Mouse (Mus musculus): ENCODE results near the gene Syngr4. TPM values are rescaled to one million over a fixed set of nuclear protein-coding genes. Genes with fewer than 3 reads are reported as not detected.

The Syngr4 gene
- total and polyA plus RNA-seq, 3 experiments = not detected

DNA sequence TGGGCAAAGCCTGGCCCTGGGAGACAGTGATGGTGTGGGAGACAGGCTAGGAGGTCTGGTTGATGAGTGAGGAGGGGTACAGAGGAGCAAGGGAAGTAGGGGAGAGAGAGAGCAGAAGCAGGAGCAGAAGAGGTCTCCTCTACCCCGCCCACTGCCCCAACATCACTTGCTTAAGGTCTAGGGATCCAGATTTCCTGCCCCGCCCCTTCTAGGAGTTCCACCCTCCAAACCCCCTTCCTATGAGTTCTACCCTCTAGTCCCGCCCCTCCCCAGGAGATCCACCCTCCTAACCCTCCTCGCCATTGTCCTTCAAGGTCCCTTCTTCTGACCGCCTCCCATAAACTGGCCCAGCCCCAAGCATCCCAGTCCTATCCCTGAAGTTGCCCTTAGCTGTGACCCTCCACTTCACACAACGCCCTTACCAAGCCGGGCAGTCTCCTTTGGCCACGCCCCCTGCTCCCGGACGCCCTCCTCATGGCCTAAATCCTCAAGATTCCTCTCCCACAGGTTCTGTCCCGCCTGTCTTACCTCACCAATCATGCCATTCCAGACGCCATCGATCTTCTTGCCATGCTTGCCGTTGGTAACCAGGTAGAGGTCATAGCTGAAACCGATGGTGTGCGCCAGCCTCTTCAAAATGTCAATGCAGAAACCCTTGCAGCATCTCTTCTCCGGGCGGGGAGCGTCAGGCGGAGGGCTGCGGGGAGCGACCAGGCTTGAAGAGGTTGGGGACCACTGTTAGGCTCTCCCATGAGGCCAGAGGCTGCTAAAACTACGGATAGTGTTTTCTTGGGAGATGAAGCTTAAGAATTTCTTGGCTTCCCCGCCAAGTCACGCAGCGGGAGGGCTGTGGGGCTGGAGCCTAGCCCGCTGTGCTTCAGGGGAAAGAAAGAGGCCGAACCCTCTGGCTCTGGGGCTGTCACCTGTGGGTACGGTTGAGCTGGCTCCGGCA is 39.3 kb downstream of the Syngr4 start:
- no peak overlapping the region for H3K27ac ChIP-seq (ENCODE audit: insufficient read depth, low read depth)
- H3K9ac ChIP-seq (ENCODE audit: insufficient read depth, low read depth) = no peak overlapping the region
- no peak overlapping the region for H3K4me2 ChIP-seq (ENCODE audit: insufficient read depth, low read depth, poor library complexity, severe bottlenecking)
- no peaks in the 10 kb centered on the region for H3K9me3 ChIP-seq (replicated peaks; ENCODE audit: low read length)
- no peak for DNase-seq (ENCODE audit: extremely low read depth)
- in situ Hi-C loops (cut with MboI; ENCODE audit: low pct_ligation_motif_present, low pct_unique_long_range_greater_than_20kb, low sequenced_read_pairs) = no loop called here
- no peaks in the 10 kb centered on the region for H3K36me3 ChIP-seq (replicated peaks in 1 of 2; ENCODE audit: control insufficient read depth in 1 of 2, insufficient read depth in 1 of 2, low read length in 1 of 2)
- TF ChIP-seq JUN (IDR thresholded peaks at IDR 0.05; ENCODE audit: insufficient read depth, low read depth, low read length) (no peak), TCF12 (IDR thresholded peaks at IDR 0.05; ENCODE audit: low read depth, low read length) (no peak), ZMIZ1 (IDR thresholded peaks at IDR 0.05; ENCODE audit: low read depth, low read length) (no peak), ZKSCAN1 (IDR thresholded peaks at IDR 0.05; ENCODE audit: borderline replicate concordance, low read depth, low read length) (no peak)
- no peak overlapping the region for H3K4me3 ChIP-seq (replicated peaks in 1 of 3; ENCODE audit: low read depth in 2 of 3, low read length in 2 of 3, poor library complexity in 1 of 3)
- H3K79me2 ChIP-seq (replicated peaks; ENCODE audit: control insufficient read depth, extremely low read depth, insufficient read depth, poor library complexity, severe bottlenecking) = no peaks in the 10 kb centered on the region
- dilution Hi-C loops (cut with MboI; ENCODE audit: extremely low pct_ligation_motif_present, extremely low pct_unique_long_range_greater_than_20kb, low sequenced_read_pairs) = no loop called here
- no peaks in the 10 kb centered on the region; a peak in 1 of 4 replicates for H3K4me1 ChIP-seq (ENCODE audit: control insufficient read depth in 1 of 2, insufficient read depth in 2 of 2)
- H3K27me3 ChIP-seq (replicated peaks) = peaks cover 56% of the 10 kb centered on the region

DNA sequence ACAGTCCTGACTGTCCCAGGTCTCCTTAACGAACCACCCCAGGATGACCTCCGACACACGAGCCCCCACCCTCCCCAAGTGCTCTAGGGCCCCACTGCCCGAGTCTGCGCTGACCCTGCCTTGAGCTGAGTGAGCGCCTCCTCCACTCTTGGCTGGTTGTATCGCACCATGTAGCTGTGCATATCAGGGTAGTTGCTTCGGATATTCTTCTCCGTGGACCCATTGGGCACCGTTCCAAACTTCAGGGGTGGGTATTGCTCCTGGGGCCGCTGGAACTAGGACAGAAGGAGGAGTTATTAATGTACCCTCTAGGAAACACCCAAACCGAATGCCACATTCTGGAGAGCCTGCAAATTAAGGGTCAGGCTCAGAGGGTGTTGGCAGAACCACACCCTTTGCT is 43.4 kb downstream of the Syngr4 start:
- Histone ChIP-seq H3K9ac (ENCODE audit: insufficient read depth, low read depth) (no peak overlapping the region), H3K27ac (ENCODE audit: insufficient read depth, low read depth) (no peak overlapping the region), H3K4me2 (ENCODE audit: insufficient read depth, low read depth, poor library complexity, severe bottlenecking) (no peak overlapping the region), H3K27me3 (replicated peaks) (peaks cover 32% of the 10 kb centered on the region), H3K79me2 (replicated peaks; ENCODE audit: control insufficient read depth, extremely low read depth, insufficient read depth, poor library complexity, severe bottlenecking) (no peaks in the 10 kb centered on the region), H3K36me3 (replicated peaks in 1 of 2; ENCODE audit: control insufficient read depth in 1 of 2, insufficient read depth in 1 of 2, low read length in 1 of 2) (no peaks in the 10 kb centered on the region), H3K4me1 (ENCODE audit: control insufficient read depth in 1 of 2, insufficient read depth in 2 of 2) (no peaks in the 10 kb centered on the region; a peak in 1 of 4 replicates), H3K9me3 (replicated peaks; ENCODE audit: low read length) (no peaks in the 10 kb centered on the region), H3K4me3 (replicated peaks in 1 of 3; ENCODE audit: low read depth in 2 of 3, low read length in 2 of 3, poor library complexity in 1 of 3) (no peak overlapping the region)
- in situ Hi-C loops (cut with MboI; ENCODE audit: low pct_ligation_motif_present, low pct_unique_long_range_greater_than_20kb, low sequenced_read_pairs) = no loop called here
- no peak for TF ChIP-seq SMC3 (IDR thresholded peaks at IDR 0.05; ENCODE audit: low read depth, low read length)
- no peak for TF ChIP-seq ZKSCAN1 (IDR thresholded peaks at IDR 0.05; ENCODE audit: borderline replicate concordance, low read depth, low read length)
- TF ChIP-seq MXI1 (IDR thresholded peaks at IDR 0.05; ENCODE audit: low read depth, low read length) = no peak
- no peak for TF ChIP-seq IRF4 (IDR thresholded peaks at IDR 0.05; ENCODE audit: low read depth, low read length)
- TF ChIP-seq EP300 (IDR thresholded peaks at IDR 0.05; ENCODE audit: low read length) = no peak
- no peak for TF ChIP-seq BHLHE40 (IDR thresholded peaks at IDR 0.05; ENCODE audit: low read depth, low read length)
- TF ChIP-seq CHD2 (IDR thresholded peaks at IDR 0.05; ENCODE audit: low read length) = no peak
- no peak for TF ChIP-seq GABPA (IDR thresholded peaks at IDR 0.05; ENCODE audit: insufficient replicate concordance, low read depth, low read length)
- TF ChIP-seq MAFK (IDR thresholded peaks at IDR 0.05; ENCODE audit: insufficient replicate concordance, low read length) = no peak
- TF ChIP-seq MYC (IDR thresholded peaks at IDR 0.05; ENCODE audit: low read depth, low read length) = no peak
- TF ChIP-seq RCOR1 (conservative IDR thresholded peaks at IDR 0.05; ENCODE audit: low read depth, low read length) = no peak
- TF ChIP-seq POLR2A (IDR thresholded peaks at IDR 0.05; ENCODE audit: low read depth, low read length) = no peak
- TF ChIP-seq PAX5 (IDR thresholded peaks at IDR 0.05; ENCODE audit: low read length) = no peak
- no peak for TF ChIP-seq SIN3A (IDR thresholded peaks at IDR 0.05; ENCODE audit: low read length)
- TF ChIP-seq ZMIZ1 (IDR thresholded peaks at IDR 0.05; ENCODE audit: low read depth, low read length) = no peak
- dilution Hi-C loops (cut with MboI; ENCODE audit: extremely low pct_ligation_motif_present, extremely low pct_unique_long_range_greater_than_20kb, low sequenced_read_pairs) = no loop called here
- no peak for DNase-seq (ENCODE audit: extremely low read depth)

Measured in CH12.LX (cell line).